Mouse (Mus musculus): ENCODE data around the gene Thsd4. TPM values are rescaled to one million over a fixed set of nuclear protein-coding genes. Genes with fewer than 3 reads are reported as not detected.

The Thsd4 gene
- polyA plus RNA-seq, 1 experiment from 2014 or later, result 5.6 TPM

DNA sequence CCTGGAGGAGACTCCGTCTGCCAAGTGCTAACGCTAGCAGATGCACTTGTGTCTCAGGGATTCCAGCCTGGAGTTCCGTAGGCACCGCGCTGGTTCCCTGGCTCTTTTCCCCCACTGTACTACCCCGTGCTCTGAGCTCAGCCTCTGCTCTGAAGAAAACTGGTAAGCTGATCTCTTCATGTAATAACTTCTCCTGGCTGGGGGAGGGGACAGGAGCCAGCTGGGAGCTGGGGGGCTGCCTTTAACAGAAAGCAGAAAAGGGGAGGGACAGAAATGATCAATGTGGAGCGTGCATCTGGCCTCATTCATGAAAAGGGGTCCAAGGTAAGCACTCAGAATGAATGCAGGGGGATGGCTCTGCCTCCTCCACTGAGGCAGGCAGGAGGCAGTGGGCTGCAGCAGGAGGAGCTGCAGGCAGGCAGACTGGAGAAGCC, 380.7 kb downstream of the Thsd4 start:
- H3K4me1 ChIP-seq (ENCODE audit: control insufficient read depth, insufficient read depth, low read length), result peaks cover 10% of the 10 kb centered on the region
- no peaks in the 10 kb centered on the region for H3K9me3 ChIP-seq (ENCODE audit: control insufficient read depth, low read length)
- H3K9ac ChIP-seq (replicated peaks; ENCODE audit: low read length), result no peak overlapping the region; the same call in 1 of the 2 replicates
- no peaks in the 10 kb centered on the region for H3K36me3 ChIP-seq (ENCODE audit: control insufficient read depth, insufficient read depth, low read length)
- no peak overlapping the region for H3K27ac ChIP-seq (replicated peaks; ENCODE audit: low read depth, low read length)
- no peak overlapping the region for H3K4me3 ChIP-seq (replicated peaks; ENCODE audit: low read depth, low read length)
- WGBS, result 16% methylated on average over 7 of the region's 7 CpGs
- no peaks in the 10 kb centered on the region for H3K27me3 ChIP-seq (ENCODE audit: control insufficient read depth, insufficient read depth, low read length)
- peak; percentile 56 for DNase-seq
- 0 out of 2 replicates have a peak overlapping the region, but pooled peaks have one; percentile 5 for H3K4me2 ChIP-seq (ENCODE audit: low read length)
- no peak for ATAC-seq (ENCODE audit: low FRiP score, low TSS enrichment)

DNA sequence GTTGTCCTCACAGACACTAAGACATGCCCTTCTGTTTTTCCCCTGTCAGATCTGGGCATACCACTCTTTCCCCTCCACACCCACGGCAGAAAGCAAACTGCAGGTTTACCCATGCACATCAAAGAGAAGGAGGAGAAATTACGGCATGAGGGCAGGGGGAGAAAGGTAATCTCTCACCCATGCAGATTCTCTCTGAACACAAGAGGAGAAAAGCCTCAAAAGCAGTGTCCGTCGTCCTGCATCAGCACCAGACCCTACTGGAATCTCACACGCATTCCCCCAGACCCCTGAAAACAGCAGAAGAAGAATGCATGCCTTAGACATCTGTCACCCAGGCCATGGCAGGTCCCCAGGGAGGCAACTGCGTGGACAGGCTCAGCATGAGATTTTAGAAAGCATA, 381.4 kb downstream of the Thsd4 start:
- DNase-seq, result no peak

DNA sequence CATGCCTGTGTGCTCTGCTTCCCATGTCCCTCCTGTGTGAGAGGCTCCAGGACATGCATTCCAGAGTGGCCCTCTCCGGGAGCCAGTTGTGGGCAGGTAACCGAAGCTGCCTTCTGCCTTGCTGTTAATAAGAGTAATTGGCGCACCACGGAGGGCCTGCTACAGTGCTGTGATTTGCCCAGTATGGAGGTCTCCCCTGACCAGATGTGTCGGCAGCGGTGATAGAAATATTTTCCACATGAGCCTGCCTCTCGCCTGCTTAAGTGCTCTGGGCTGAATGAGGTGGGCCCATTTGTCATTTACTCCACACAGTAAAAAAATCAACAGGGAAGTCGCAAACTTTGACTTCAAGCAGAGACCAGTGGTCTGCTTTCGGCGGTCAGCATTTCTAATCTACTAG, 382.4 kb downstream of the Thsd4 start:
- WGBS, result 81% methylated on average over 10 of the region's 10 CpGs
- H3K9ac ChIP-seq (replicated peaks; ENCODE audit: low read length), result no peak overlapping the region
- no peaks in the 10 kb centered on the region for H3K36me3 ChIP-seq (ENCODE audit: control insufficient read depth, insufficient read depth, low read length)

More for the DNA sequence above, 381.4 kb downstream of the Thsd4 start:
- ATAC-seq (ENCODE audit: low FRiP score, low TSS enrichment), result no peak
- H3K4me2 ChIP-seq (ENCODE audit: low read length), result no peak overlapping the region
- no peak overlapping the region for H3K4me3 ChIP-seq (replicated peaks; ENCODE audit: low read depth, low read length)
- no peaks in the 10 kb centered on the region for H3K36me3 ChIP-seq (ENCODE audit: control insufficient read depth, insufficient read depth, low read length)
- no peaks in the 10 kb centered on the region for H3K27me3 ChIP-seq (ENCODE audit: control insufficient read depth, insufficient read depth, low read length)
- H3K27ac ChIP-seq (replicated peaks; ENCODE audit: low read depth, low read length), result no peak overlapping the region
- no peaks in the 10 kb centered on the region for H3K9me3 ChIP-seq (ENCODE audit: control insufficient read depth, low read length)
- peaks cover 10% of the 10 kb centered on the region for H3K4me1 ChIP-seq (ENCODE audit: control insufficient read depth, insufficient read depth, low read length)
- no peak overlapping the region for H3K9ac ChIP-seq (replicated peaks; ENCODE audit: low read length)
- 23% methylated on average over 6 of the region's 6 CpGs for WGBS

GRCm38 (mm10) chr9:60129235-60129991, 392.4 kb downstream of the Thsd4 start:
- Histone ChIP-seq H3K9ac (replicated peaks; ENCODE audit: low read length) (no peak overlapping the region), H3K4me1 (ENCODE audit: control insufficient read depth, insufficient read depth, low read length) (0 out of 2 replicates have a peak, but pooled peaks cover under 1% of the 10 kb centered on the region), H3K9me3 (ENCODE audit: control insufficient read depth, low read length) (no peaks in the 10 kb centered on the region), H3K4me2 (ENCODE audit: low read length) (no peak overlapping the region), H3K27me3 (ENCODE audit: control insufficient read depth, insufficient read depth, low read length) (no peaks in the 10 kb centered on the region), H3K4me3 (replicated peaks; ENCODE audit: low read depth, low read length) (no peak overlapping the region), H3K36me3 (ENCODE audit: control insufficient read depth, insufficient read depth, low read length) (no peaks in the 10 kb centered on the region), H3K27ac (replicated peaks; ENCODE audit: low read depth, low read length) (no peak overlapping the region)
- WGBS, result 81% methylated on average over 6 of the region's 6 CpGs
- no peak for ATAC-seq (ENCODE audit: low FRiP score, low TSS enrichment)
- no peak for DNase-seq

More for the DNA sequence above, 382.4 kb downstream of the Thsd4 start:
- Histone ChIP-seq H3K4me3 (replicated peaks; ENCODE audit: low read depth, low read length) (no peak overlapping the region), H3K4me2 (ENCODE audit: low read length) (no peak overlapping the region), H3K4me1 (ENCODE audit: control insufficient read depth, insufficient read depth, low read length) (peaks cover 10% of the 10 kb centered on the region), H3K27me3 (ENCODE audit: control insufficient read depth, insufficient read depth, low read length) (no peaks in the 10 kb centered on the region), H3K27ac (replicated peaks; ENCODE audit: low read depth, low read length) (no peak overlapping the region), H3K9me3 (ENCODE audit: control insufficient read depth, low read length) (no peaks in the 10 kb centered on the region)
- ATAC-seq (ENCODE audit: low FRiP score, low TSS enrichment) (no peak), DNase-seq (no peak)

GRCm38 (mm10) chr9:60126961-60127360, 394.9 kb downstream of the Thsd4 start:
- no peaks in the 10 kb centered on the region for H3K36me3 ChIP-seq (ENCODE audit: control insufficient read depth, insufficient read depth, low read length)
- no peak overlapping the region for H3K9ac ChIP-seq (replicated peaks; ENCODE audit: low read length)
- 51% methylated on average over 5 of the region's 5 CpGs for WGBS
- no peaks in the 10 kb centered on the region for H3K27me3 ChIP-seq (ENCODE audit: control insufficient read depth, insufficient read depth, low read length)
- no peak overlapping the region for H3K4me2 ChIP-seq (ENCODE audit: low read length)
- H3K4me1 ChIP-seq (ENCODE audit: control insufficient read depth, insufficient read depth, low read length), result 0 out of 2 replicates have a peak, but pooled peaks cover 7% of the 10 kb centered on the region
- no peak for DNase-seq
- no peak overlapping the region for H3K4me3 ChIP-seq (replicated peaks; ENCODE audit: low read depth, low read length)
- H3K9me3 ChIP-seq (ENCODE audit: control insufficient read depth, low read length), result no peaks in the 10 kb centered on the region
- ATAC-seq (ENCODE audit: low FRiP score, low TSS enrichment), result no peak
- H3K27ac ChIP-seq (replicated peaks; ENCODE audit: low read depth, low read length), result no peak overlapping the region

DNA sequence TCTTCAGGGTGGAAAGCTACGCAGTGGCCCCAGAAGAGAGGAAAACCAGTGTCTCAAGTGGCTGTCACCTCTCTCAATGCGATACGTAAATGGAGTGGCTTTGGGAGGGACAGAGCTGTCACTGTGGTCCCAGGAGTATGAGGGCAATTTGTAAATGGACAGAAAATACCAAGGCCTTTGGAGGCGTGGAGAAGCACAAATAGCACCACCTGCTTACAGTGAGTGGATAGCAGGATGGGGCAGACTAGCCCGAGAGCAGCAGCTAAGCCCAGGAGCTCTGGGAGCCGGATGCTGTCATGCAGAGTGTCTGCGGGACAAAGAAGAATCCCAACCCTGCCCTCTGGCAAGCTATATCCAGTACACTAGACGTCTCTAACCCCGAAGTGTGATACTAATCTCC, 397.7 kb downstream of the Thsd4 start:
- Histone ChIP-seq H3K27ac (replicated peaks; ENCODE audit: low read depth, low read length) (no peak overlapping the region), H3K9ac (replicated peaks; ENCODE audit: low read length) (no peak overlapping the region), H3K27me3 (ENCODE audit: control insufficient read depth, insufficient read depth, low read length) (no peaks in the 10 kb centered on the region), H3K9me3 (ENCODE audit: control insufficient read depth, low read length) (no peaks in the 10 kb centered on the region), H3K4me2 (ENCODE audit: low read length) (no peak overlapping the region), H3K4me3 (replicated peaks; ENCODE audit: low read depth, low read length) (no peak overlapping the region), H3K36me3 (ENCODE audit: control insufficient read depth, insufficient read depth, low read length) (no peaks in the 10 kb centered on the region), H3K4me1 (ENCODE audit: control insufficient read depth, insufficient read depth, low read length) (0 out of 2 replicates have a peak, but pooled peaks cover 7% of the 10 kb centered on the region)
- 48% methylated on average over 9 of the region's 9 CpGs for WGBS
- ATAC-seq (ENCODE audit: low FRiP score, low TSS enrichment), result no peak
- DNase-seq, result no peak

DNA sequence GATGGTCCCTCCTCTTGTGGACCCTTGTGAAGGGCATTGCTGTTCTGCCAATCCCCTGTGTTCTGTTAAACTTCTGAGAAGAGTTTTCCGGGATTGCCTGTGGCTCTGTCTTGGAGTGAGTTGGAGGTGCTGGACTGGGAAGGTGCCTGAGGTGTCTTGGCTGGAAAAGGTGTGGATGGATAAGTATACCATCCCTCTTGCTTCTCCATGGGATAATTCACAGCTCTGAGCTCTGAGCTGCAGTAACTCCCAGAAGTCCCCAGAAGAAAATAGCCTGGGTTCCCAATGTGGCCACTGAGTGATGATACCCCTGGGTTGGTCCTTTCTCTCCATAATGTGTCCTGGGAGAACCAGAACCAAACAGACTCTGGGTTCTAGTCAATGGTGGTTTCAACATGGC, 398.8 kb downstream of the Thsd4 start:
- no peaks in the 10 kb centered on the region for H3K36me3 ChIP-seq (ENCODE audit: control insufficient read depth, insufficient read depth, low read length)
- no peak for ATAC-seq (ENCODE audit: low FRiP score, low TSS enrichment)
- 90% methylated on average over 1 of the region's 1 CpGs for WGBS

GRCm38 (mm10) chr9:60119846-60120245, 402.0 kb downstream of the Thsd4 start:
- Histone ChIP-seq H3K9me3 (ENCODE audit: control insufficient read depth, low read length) (no peaks in the 10 kb centered on the region), H3K27me3 (ENCODE audit: control insufficient read depth, insufficient read depth, low read length) (no peaks in the 10 kb centered on the region), H3K4me3 (replicated peaks; ENCODE audit: low read depth, low read length) (no peak overlapping the region), H3K36me3 (ENCODE audit: control insufficient read depth, insufficient read depth, low read length) (no peaks in the 10 kb centered on the region), H3K9ac (replicated peaks; ENCODE audit: low read length) (no peak overlapping the region), H3K4me2 (ENCODE audit: low read length) (no peak overlapping the region), H3K27ac (replicated peaks; ENCODE audit: low read depth, low read length) (no peak overlapping the region), H3K4me1 (ENCODE audit: control insufficient read depth, insufficient read depth, low read length) (0 out of 2 replicates have a peak, but pooled peaks cover 7% of the 10 kb centered on the region)
- DNase-seq, result no peak
- ATAC-seq (ENCODE audit: low FRiP score, low TSS enrichment), result no peak
- WGBS, result 64% methylated on average over 7 of the region's 7 CpGs

More for the DNA sequence above, 398.8 kb downstream of the Thsd4 start:
- Histone ChIP-seq H3K4me1 (ENCODE audit: control insufficient read depth, insufficient read depth, low read length) (0 out of 2 replicates have a peak, but pooled peaks cover 7% of the 10 kb centered on the region), H3K4me3 (replicated peaks; ENCODE audit: low read depth, low read length) (no peak overlapping the region), H3K9me3 (ENCODE audit: control insufficient read depth, low read length) (no peaks in the 10 kb centered on the region), H3K9ac (replicated peaks; ENCODE audit: low read length) (no peak overlapping the region), H3K27ac (replicated peaks; ENCODE audit: low read depth, low read length) (no peak overlapping the region), H3K4me2 (ENCODE audit: low read length) (no peak overlapping the region), H3K27me3 (ENCODE audit: control insufficient read depth, insufficient read depth, low read length) (no peaks in the 10 kb centered on the region)
- DNase-seq, result no peak

DNA sequence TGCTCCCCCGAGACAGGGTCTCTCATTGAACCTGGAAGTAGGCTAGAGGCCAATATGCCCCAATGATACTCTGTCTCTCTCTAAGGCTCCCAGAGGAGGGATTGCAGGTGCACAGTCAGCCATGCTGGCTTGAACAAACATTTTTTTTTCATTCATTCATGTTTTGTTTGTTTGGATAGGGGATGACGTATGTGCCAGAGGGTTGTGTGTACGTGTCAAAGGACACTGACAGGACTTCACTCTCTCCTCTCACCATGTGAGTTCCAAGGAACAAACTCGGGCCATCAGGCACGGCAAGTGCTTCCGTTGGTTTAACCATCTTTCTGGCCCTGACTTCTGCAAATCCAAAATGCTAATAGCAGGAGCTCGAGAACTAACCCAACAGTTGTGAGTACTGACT, 404.0 kb downstream of the Thsd4 start:
- 84% methylated on average over 7 of the region's 7 CpGs for WGBS
- Histone ChIP-seq H3K27me3 (ENCODE audit: control insufficient read depth, insufficient read depth, low read length) (no peaks in the 10 kb centered on the region), H3K4me3 (replicated peaks; ENCODE audit: low read depth, low read length) (no peak overlapping the region), H3K4me1 (ENCODE audit: control insufficient read depth, insufficient read depth, low read length) (no peaks in the 10 kb centered on the region), H3K4me2 (ENCODE audit: low read length) (no peak overlapping the region), H3K27ac (replicated peaks; ENCODE audit: low read depth, low read length) (no peak overlapping the region), H3K9me3 (ENCODE audit: control insufficient read depth, low read length) (no peaks in the 10 kb centered on the region), H3K36me3 (ENCODE audit: control insufficient read depth, insufficient read depth, low read length) (no peaks in the 10 kb centered on the region), H3K9ac (replicated peaks; ENCODE audit: low read length) (no peak overlapping the region)
- no peak for ATAC-seq (ENCODE audit: low FRiP score, low TSS enrichment)
- no peak for DNase-seq

Data from midbrain, embryonic 14.5 days (tissue).